Mouse (Mus musculus): ENCODE data around the gene Cd248. TPM values are rescaled to one million over a fixed set of nuclear protein-coding genes. Genes with fewer than 3 reads are reported as not detected.
A peak's percentile ranks its signal among the peaks of the same experiment; 100 is the strongest.

The Cd248 gene
- polyA plus RNA-seq, 1 experiment = 24.4 TPM

GRCm38 (mm10) chr19:5098363-5099143 is 30.7 kb downstream of the Cd248 start, which contains the start of gene Cnih2:
TSS of gene Cnih2 (minus strand) at chr19:5098521.
- Histone ChIP-seq H3K4me1 (ENCODE audit: control insufficient read depth, insufficient read depth, insufficient read length, low read length) (peaks cover 5% of the 10 kb centered on the region; the same call in 1 of the 2 replicates), H3K27ac (replicated peaks; ENCODE audit: low read depth, low read length) (no peak within 1 kb of the TSS), H3K4me3 (ENCODE audit: insufficient read depth, low read depth, low read length) (no peak within 1 kb of the TSS)

- peak overlapping the region; percentile 97 for H3K27ac ChIP-seq (replicated peaks; ENCODE audit: low read depth, low read length)
- H3K4me1 ChIP-seq (ENCODE audit: control insufficient read depth, insufficient read depth, insufficient read length, low read length) = 0 out of 2 replicates have a peak, but pooled peaks cover 5% of the 10 kb centered on the region
- H3K4me3 ChIP-seq (ENCODE audit: insufficient read depth, low read depth, low read length) = peak overlapping the region; percentile 93
Observed at GRCm38 (mm10) chr19:5106074-5106473, 38.2 kb downstream of the Cd248 start.

DNA sequence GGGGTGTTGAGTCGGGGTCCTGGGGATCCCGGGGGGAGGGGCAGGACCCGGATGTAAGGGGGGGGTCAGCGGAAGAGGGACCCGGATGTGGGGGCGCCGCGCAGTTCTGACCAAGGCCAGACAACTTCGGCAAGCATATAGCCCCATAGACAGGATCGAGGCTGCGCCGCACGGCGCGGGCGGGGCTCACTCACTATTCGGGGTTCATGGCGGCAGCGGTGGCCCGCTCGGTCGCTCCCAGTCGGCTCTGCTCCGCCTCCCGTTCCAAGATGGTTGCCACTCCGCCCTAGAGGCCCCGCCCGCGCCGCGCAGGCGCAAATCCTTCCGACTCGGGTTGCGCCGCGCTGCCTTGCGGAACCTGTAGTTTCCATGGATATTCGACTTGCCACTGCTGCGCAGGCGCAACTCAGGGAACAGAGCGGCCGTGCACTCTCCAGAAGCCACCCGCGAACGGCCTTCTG is 38.9 kb downstream of the Cd248 start, which contains the start of gene Rab1b:
Gene Rab1b (minus strand): TSS at position 342 of the 461 bp plus-strand sequence.
- Histone ChIP-seq H3K4me1 (ENCODE audit: control insufficient read depth, insufficient read depth, insufficient read length, low read length) (0 out of 2 replicates have a peak, but pooled peaks cover 5% of the 10 kb centered on the region), H3K4me3 (ENCODE audit: insufficient read depth, low read depth, low read length) (peak within 1 kb of the TSS; percentile 93), H3K27ac (replicated peaks; ENCODE audit: low read depth, low read length) (peak within 1 kb of the TSS; percentile 97)

GRCm38 (mm10) chr19:5107556-5108270 is 39.8 kb downstream of the Cd248 start:
- no peak overlapping the region for H3K4me3 ChIP-seq (ENCODE audit: insufficient read depth, low read depth, low read length)
- H3K27ac ChIP-seq (replicated peaks; ENCODE audit: low read depth, low read length) = no peak overlapping the region
- 0 out of 2 replicates have a peak, but pooled peaks cover 5% of the 10 kb centered on the region for H3K4me1 ChIP-seq (ENCODE audit: control insufficient read depth, insufficient read depth, insufficient read length, low read length)

- Histone ChIP-seq H3K4me3 (ENCODE audit: insufficient read depth, low read depth, low read length) (no peak overlapping the region), H3K4me1 (ENCODE audit: control insufficient read depth, insufficient read depth, insufficient read length, low read length) (0 out of 2 replicates have a peak, but pooled peaks cover 5% of the 10 kb centered on the region), H3K27ac (replicated peaks; ENCODE audit: low read depth, low read length) (no peak overlapping the region)
Observed at GRCm38 (mm10) chr19:5108271-5108575, 40.3 kb downstream of the Cd248 start.

GRCm38 (mm10) chr19:5108702-5109101 is 40.8 kb downstream of the Cd248 start:
- H3K4me3 ChIP-seq (ENCODE audit: insufficient read depth, low read depth, low read length) = no peak overlapping the region
- H3K4me1 ChIP-seq (ENCODE audit: control insufficient read depth, insufficient read depth, insufficient read length, low read length) = 0 out of 2 replicates have a peak, but pooled peaks cover 5% of the 10 kb centered on the region
- H3K27ac ChIP-seq (replicated peaks; ENCODE audit: low read depth, low read length) = no peak overlapping the region

GRCm38 (mm10) chr19:5109659-5110453 is 42.0 kb downstream of the Cd248 start:
- H3K4me3 ChIP-seq (ENCODE audit: insufficient read depth, low read depth, low read length) = no peak overlapping the region
- 0 out of 2 replicates have a peak, but pooled peaks cover 5% of the 10 kb centered on the region for H3K4me1 ChIP-seq (ENCODE audit: control insufficient read depth, insufficient read depth, insufficient read length, low read length)
- no peak overlapping the region for H3K27ac ChIP-seq (replicated peaks; ENCODE audit: low read depth, low read length)

- no peak overlapping the region for H3K27ac ChIP-seq (replicated peaks; ENCODE audit: low read depth, low read length)
- H3K4me1 ChIP-seq (ENCODE audit: control insufficient read depth, insufficient read depth, insufficient read length, low read length) = peaks cover 3% of the 10 kb centered on the region; the same call in 1 of the 2 replicates
- no peak overlapping the region for H3K4me3 ChIP-seq (ENCODE audit: insufficient read depth, low read depth, low read length)
Observed at GRCm38 (mm10) chr19:5113783-5114182, 45.9 kb downstream of the Cd248 start.

- H3K27ac ChIP-seq (replicated peaks; ENCODE audit: low read depth, low read length) = no peak overlapping the region
- H3K4me1 ChIP-seq (ENCODE audit: control insufficient read depth, insufficient read depth, insufficient read length, low read length) = peaks cover 3% of the 10 kb centered on the region; the same call in 1 of the 2 replicates
Observed at GRCm38 (mm10) chr19:5117494-5118383, 49.9 kb downstream of the Cd248 start.

GRCm38 (mm10) chr19:5118384-5118698 is 50.5 kb downstream of the Cd248 start, which contains the start of gene Klc2:
TSS of gene Klc2 (minus strand) at chr19:5118560.
- Histone ChIP-seq H3K4me1 (ENCODE audit: control insufficient read depth, insufficient read depth, insufficient read length, low read length) (peaks cover 3% of the 10 kb centered on the region; the same call in 1 of the 2 replicates), H3K4me3 (ENCODE audit: insufficient read depth, low read depth, low read length) (peak within 1 kb of the TSS; percentile 74), H3K27ac (replicated peaks; ENCODE audit: low read depth, low read length) (no peak within 1 kb of the TSS)

More at GRCm38 (mm10) chr19:5117494-5118383, 49.9 kb downstream of the Cd248 start:
- peak overlapping the region; percentile 74 for H3K4me3 ChIP-seq (ENCODE audit: insufficient read depth, low read depth, low read length)

Other genes with a start within 250 kb of the Cd248 start
- gene Ccs, start 228.7 kb upstream of the Cd248 start, polyA plus RNA-seq (2012; ENCODE audit: insufficient read depth, insufficient read length, missing spikeins) = 64.9 and 78.0 TPM in 2 replicates
- not detected in 2 replicates for gene Ccdc87, start 228.7 kb upstream of the Cd248 start, polyA plus RNA-seq (2012; ENCODE audit: insufficient read depth, insufficient read length, missing spikeins)
- gene Ctsf, start 212.9 kb upstream of the Cd248 start, polyA plus RNA-seq (2012; ENCODE audit: insufficient read depth, insufficient read length, missing spikeins) = 27.9 and 36.5 TPM in 2 replicates
- 27.2 and 56.0 TPM in 2 replicates for gene Actn3, start 190.2 kb upstream of the Cd248 start, polyA plus RNA-seq (2012; ENCODE audit: insufficient read depth, insufficient read length, missing spikeins)
- gene Zdhhc24, start 189.4 kb upstream of the Cd248 start, polyA plus RNA-seq (2012; ENCODE audit: insufficient read depth, insufficient read length, missing spikeins) = 5.0 and 7.2 TPM in 2 replicates
- 1.7 and 2.6 TPM in 2 replicates for gene Bbs1, start 161.4 kb upstream of the Cd248 start, polyA plus RNA-seq (2012; ENCODE audit: insufficient read depth, insufficient read length, missing spikeins)
- gene Dpp3, start 139.8 kb upstream of the Cd248 start, polyA plus RNA-seq (2012; ENCODE audit: insufficient read depth, insufficient read length, missing spikeins) = 12.9 and 16.9 TPM in 2 replicates
- 1.4 and 3.8 TPM in 2 replicates for gene Peli3, start 125.0 kb upstream of the Cd248 start, polyA plus RNA-seq (2012; ENCODE audit: insufficient read depth, insufficient read length, missing spikeins)
- 167 and 174 TPM in 2 replicates for gene Mrpl11, start 105.9 kb upstream of the Cd248 start, polyA plus RNA-seq (2012; ENCODE audit: insufficient read depth, insufficient read length, missing spikeins)
- not detected in 2 replicates for gene Npas4, start 77.8 kb upstream of the Cd248 start, polyA plus RNA-seq (2012; ENCODE audit: insufficient read depth, insufficient read length, missing spikeins)
- 0.71 and 1.9 TPM in 2 replicates for gene Slc29a2, start 44.2 kb upstream of the Cd248 start, polyA plus RNA-seq (2012; ENCODE audit: insufficient read depth, insufficient read length, missing spikeins)
- gene B4gat1, start 29.3 kb upstream of the Cd248 start, polyA plus RNA-seq (2012; ENCODE audit: insufficient read depth, insufficient read length, missing spikeins) = 9.3 and 10.3 TPM in 2 replicates
- gene AC124502.3, start 29.2 kb upstream of the Cd248 start, polyA plus RNA-seq (2012; ENCODE audit: insufficient read depth, insufficient read length, missing spikeins) = 2.0 and 3.8 TPM in 2 replicates
- gene Brms1, start 26.7 kb upstream of the Cd248 start, polyA plus RNA-seq (2012; ENCODE audit: insufficient read depth, insufficient read length, missing spikeins) = 9.8 and 15.1 TPM in 2 replicates
- not detected in 2 replicates for gene Rin1, start 17.6 kb upstream of the Cd248 start, polyA plus RNA-seq (2012; ENCODE audit: insufficient read depth, insufficient read length, missing spikeins)
- gene Tmem151a, start 17.5 kb downstream of the Cd248 start, polyA plus RNA-seq (2012; ENCODE audit: insufficient read depth, insufficient read length, missing spikeins) = not detected in 2 replicates
- gene Yif1a, start 20.5 kb downstream of the Cd248 start, polyA plus RNA-seq (2012; ENCODE audit: insufficient read depth, insufficient read length, missing spikeins) = 82.3 and 91.5 TPM in 2 replicates
- gene Cnih2, start 30.4 kb downstream of the Cd248 start, polyA plus RNA-seq (2012; ENCODE audit: insufficient read depth, insufficient read length, missing spikeins) = not detected in 2 replicates
- 144 and 184 TPM in 2 replicates for gene Rab1b, start 39.0 kb downstream of the Cd248 start, polyA plus RNA-seq (2012; ENCODE audit: insufficient read depth, insufficient read length, missing spikeins)
- 17.3 and 20.3 TPM in 2 replicates for gene Klc2, start 50.5 kb downstream of the Cd248 start, polyA plus RNA-seq (2012; ENCODE audit: insufficient read depth, insufficient read length, missing spikeins)
- 4.4 and 6.8 TPM in 2 replicates for gene Pacs1, start 205.0 kb downstream of the Cd248 start, polyA plus RNA-seq (2012; ENCODE audit: insufficient read depth, insufficient read length, missing spikeins)
- 58.7 and 72.0 TPM in 2 replicates for gene Sf3b2, start 227.4 kb downstream of the Cd248 start, polyA plus RNA-seq (2012; ENCODE audit: insufficient read depth, insufficient read length, missing spikeins)
- gene Gal3st3, start 230.3 kb downstream of the Cd248 start, polyA plus RNA-seq (2012; ENCODE audit: insufficient read depth, insufficient read length, missing spikeins) = not detected in 2 replicates